Mouse (Mus musculus): ENCODE measurements at regions not wholly inside any gene's neighbourhood (a gene's known extent, or its start where the extent isn't known, plus 50 kb on each side); places are given as distances from the start of the nearest gene placed in this dataset.

- 65% methylated on average over 1 of the region's 1 CpGs for WGBS
- Histone ChIP-seq H3K4me2 (ENCODE audit: low read depth, low read length) (no peak overlapping the region), H3K36me3 (ENCODE audit: control insufficient read depth, insufficient read depth, low read length) (no peaks in the 10 kb centered on the region), H3K27me3 (replicated peaks; ENCODE audit: control insufficient read depth, insufficient read depth, low read length) (no peaks in the 10 kb centered on the region), H3K4me3 (ENCODE audit: low read length) (no peak overlapping the region), H3K9me3 (ENCODE audit: control insufficient read depth, low read length) (no peaks in the 10 kb centered on the region), H3K27ac (ENCODE audit: low read length) (no peak overlapping the region), H3K4me1 (ENCODE audit: control insufficient read depth, insufficient read depth, low read length) (no peaks in the 10 kb centered on the region), H3K9ac (ENCODE audit: low read depth, low read length) (no peak overlapping the region)
- peak; percentile 80 for ATAC-seq
Observed at GRCm38 (mm10) chrX:121764460-121764859, 632.7 kb downstream of the Nap1l3 start.

GRCm38 (mm10) chrX:121753010-121753409, 644.2 kb downstream of the Nap1l3 start:
- no peaks in the 10 kb centered on the region for H3K36me3 ChIP-seq (ENCODE audit: control insufficient read depth, insufficient read depth, low read length)
- no peak overlapping the region for H3K4me2 ChIP-seq (ENCODE audit: low read depth, low read length)
- H3K4me1 ChIP-seq (ENCODE audit: control insufficient read depth, insufficient read depth, low read length): no peaks in the 10 kb centered on the region
- no peak for ATAC-seq
- H3K27ac ChIP-seq (ENCODE audit: low read length): no peak overlapping the region
- no peaks in the 10 kb centered on the region for H3K9me3 ChIP-seq (ENCODE audit: control insufficient read depth, low read length)
- no peaks in the 10 kb centered on the region for H3K27me3 ChIP-seq (replicated peaks; ENCODE audit: control insufficient read depth, insufficient read depth, low read length)
- H3K4me3 ChIP-seq (ENCODE audit: low read length): no peak overlapping the region
- no peak overlapping the region for H3K9ac ChIP-seq (ENCODE audit: low read depth, low read length)

Measured in intestine, embryonic 16.5 days (tissue).